Mouse (Mus musculus) hindbrain, embryonic 13.5 days (tissue): ENCODE data around the gene Pcp4. TPM values are rescaled to one million over a fixed set of nuclear protein-coding genes. Genes with fewer than 3 reads are reported as not detected.
A peak's percentile ranks its signal among the peaks of the same experiment; 100 is the strongest.
"Not testable (repeated sequence)": the region's sequence is repeated elsewhere in the genome, so short reads cannot be mapped to it uniquely, and the experiment has no call there.

Experiments
- ATAC-seq: fragments of 200-750 bp; cut with Nextera tagmentation; 2 replicates; pipeline ENCODE4 v1.8.0; 2017; ENCODE audit warnings: moderate TSS enrichment; ENCODE audit not compliant: low FRiP score
- H3K27ac ChIP-seq: fragments of 300-500 bp; sonication (generic); 2 replicates; pipeline ENCODE4 v1.5.1; 2015; ENCODE audit warnings: inconsistent platforms, mild to moderate bottlenecking, moderate library complexity
- H3K27me3 ChIP-seq: fragments of 300-500 bp; sonication (generic); 2 replicates; pipeline ENCODE4 v1.6.1; 2015; ENCODE audit warnings: mild to moderate bottlenecking, inconsistent platforms
- H3K36me3 ChIP-seq: fragments of 300-500 bp; sonication (generic); 2 replicates; pipeline ENCODE4 v1.6.1; 2015; ENCODE audit warnings: mild to moderate bottlenecking, inconsistent platforms
- H3K4me1 ChIP-seq: fragments of 300-500 bp; sonication (generic); replicated peaks from 2 replicates; pipeline ENCODE4 v1.6.1; 2015; ENCODE audit warnings: inconsistent platforms
- H3K4me2 ChIP-seq: fragments of 300-500 bp; sonication (generic); 2 replicates; pipeline ENCODE4 v1.6.1; 2015; ENCODE audit warnings: inconsistent platforms, mild to moderate bottlenecking, moderate library complexity
- H3K4me3 ChIP-seq: fragments of 300-500 bp; sonication (generic); 2 replicates; pipeline ENCODE4 v1.5.1; 2015; ENCODE audit warnings: mild to moderate bottlenecking, inconsistent platforms
- H3K9ac ChIP-seq: fragments of 300-500 bp; sonication (generic); 2 replicates; pipeline ENCODE4 v1.6.1; 2015; ENCODE audit warnings: mild to moderate bottlenecking, inconsistent platforms
- H3K9me3 ChIP-seq: fragments of 300-500 bp; sonication (generic); 2 replicates; pipeline ENCODE4 v1.6.1; 2016; ENCODE audit warnings: inconsistent platforms
- WGBS: fragments of 180-500 bp; shearing (Covaris S2); methylation state at CpG from one replicate; pipeline ENCODE4 v1.1.7; 2015; 5-methylcytosine and 5-hydroxymethylcytosine counted together
- polyA plus RNA-seq: library from polyadenylated mRNA; unstranded; fragments of >200 nt; fragmentation: Nextera tagmentation; extraction: Ambion mirVana; gene quantifications from 2 replicates; pipeline ENCODE4 v1.2.1, GENCODE M21; 2015

Pcp4 gene
- 214 TPM in 2 replicates for polyA plus RNA-seq

- Histone ChIP-seq H3K9ac (peak within 1 kb of the TSS; percentile 47; the same call in 1 of the 2 replicates), H3K4me3 (peak within 1 kb of the TSS; percentile 31), H3K4me1 (peaks cover 31% of the 10 kb centered on the region), H3K36me3 (no peaks in the 10 kb centered on the region), H3K4me2 (peak within 1 kb of the TSS; percentile 48), H3K27me3 (no peaks in the 10 kb centered on the region), H3K27ac (no peak within 1 kb of the TSS), H3K9me3 (no peaks in the 10 kb centered on the region)
- WGBS = 11% methylated on average over 8 of the region's 8 CpGs
- ATAC-seq = peak; percentile 77
Observed at GRCm38 (mm10) chr16:96467445-96467844, at the start of gene Pcp4. Gene Pcp4 (plus strand): TSS chr16:96467606.

- Histone ChIP-seq H3K4me3 (no peak overlapping the region), H3K4me1 (no peaks in the 10 kb centered on the region), H3K9me3 (no peaks in the 10 kb centered on the region), H3K36me3 (no peaks in the 10 kb centered on the region), H3K9ac (no peak overlapping the region), H3K27me3 (no peaks in the 10 kb centered on the region), H3K4me2 (no peak overlapping the region), H3K27ac (no peak overlapping the region)
- ATAC-seq = no peak
- 93% methylated on average over 2 of the region's 2 CpGs for WGBS
Observed at GRCm38 (mm10) chr16:96425044-96425443, 42.4 kb upstream of the Pcp4 start.

- no peak for ATAC-seq
- H3K27me3 ChIP-seq = no peaks in the 10 kb centered on the region
- no peak overlapping the region for H3K27ac ChIP-seq
- no peaks in the 10 kb centered on the region for H3K4me1 ChIP-seq
- no peaks in the 10 kb centered on the region for H3K9me3 ChIP-seq
- H3K4me3 ChIP-seq = no peak overlapping the region
- no peaks in the 10 kb centered on the region for H3K36me3 ChIP-seq
- no peak overlapping the region for H3K4me2 ChIP-seq
- WGBS = 85% methylated on average over 7 of the region's 7 CpGs
- H3K9ac ChIP-seq = no peak overlapping the region
Observed at GRCm38 (mm10) chr16:96426671-96427070, 40.7 kb upstream of the Pcp4 start.

GRCm38 (mm10) chr16:96429046-96429445 lies 38.4 kb upstream of the Pcp4 start:
- H3K4me2 ChIP-seq = no peak overlapping the region
- 75% methylated on average over 3 of the region's 3 CpGs for WGBS
- H3K9ac ChIP-seq = no peak overlapping the region
- no peaks in the 10 kb centered on the region for H3K4me1 ChIP-seq
- no peak overlapping the region for H3K27ac ChIP-seq
- H3K4me3 ChIP-seq = no peak overlapping the region
- H3K27me3 ChIP-seq = no peaks in the 10 kb centered on the region
- H3K36me3 ChIP-seq = no peaks in the 10 kb centered on the region
- ATAC-seq = no peak
- H3K9me3 ChIP-seq = no peaks in the 10 kb centered on the region

- H3K4me1 ChIP-seq = no peaks in the 10 kb centered on the region
- no peak overlapping the region for H3K4me2 ChIP-seq
- no peaks in the 10 kb centered on the region for H3K9me3 ChIP-seq
- no peaks in the 10 kb centered on the region for H3K27me3 ChIP-seq
- H3K27ac ChIP-seq = no peak overlapping the region
- 88% methylated on average over 10 of the region's 10 CpGs for WGBS
- ATAC-seq = no peak
- no peaks in the 10 kb centered on the region for H3K36me3 ChIP-seq
- no peak overlapping the region for H3K9ac ChIP-seq
- H3K4me3 ChIP-seq = no peak overlapping the region
Observed at GRCm38 (mm10) chr16:96433266-96433665, 34.1 kb upstream of the Pcp4 start.

- Histone ChIP-seq H3K27me3 (no peaks in the 10 kb centered on the region), H3K27ac (no peak overlapping the region), H3K4me1 (no peaks in the 10 kb centered on the region), H3K36me3 (no peaks in the 10 kb centered on the region), H3K4me2 (no peak overlapping the region), H3K4me3 (no peak overlapping the region), H3K9me3 (no peaks in the 10 kb centered on the region), H3K9ac (no peak overlapping the region)
- no peak for ATAC-seq
- 88% methylated on average over 3 of the region's 3 CpGs for WGBS
Observed at GRCm38 (mm10) chr16:96434024-96434785, 33.2 kb upstream of the Pcp4 start.

GRCm38 (mm10) chr16:96438946-96439345 lies 28.5 kb upstream of the Pcp4 start:
- Histone ChIP-seq H3K4me2 (no peak overlapping the region), H3K4me1 (peaks cover 6% of the 10 kb centered on the region; the same call in 1 of the 2 replicates), H3K36me3 (no peaks in the 10 kb centered on the region), H3K4me3 (no peak overlapping the region), H3K9me3 (no peaks in the 10 kb centered on the region), H3K9ac (no peak overlapping the region), H3K27me3 (no peaks in the 10 kb centered on the region), H3K27ac (no peak overlapping the region)
- ATAC-seq = no peak
- WGBS = 95% methylated on average over 5 of the region's 5 CpGs

GRCm38 (mm10) chr16:96439682-96440081 lies 27.7 kb upstream of the Pcp4 start:
- Histone ChIP-seq H3K27me3 (no peaks in the 10 kb centered on the region), H3K4me1 (peaks cover 6% of the 10 kb centered on the region; the same call in 1 of the 2 replicates), H3K27ac (no peak overlapping the region), H3K4me3 (no peak overlapping the region), H3K4me2 (no peak overlapping the region), H3K36me3 (no peaks in the 10 kb centered on the region), H3K9ac (no peak overlapping the region), H3K9me3 (no peaks in the 10 kb centered on the region)
- WGBS = 79% methylated on average over 4 of the region's 4 CpGs
- no peak for ATAC-seq

GRCm38 (mm10) chr16:96440871-96441270 lies 26.5 kb upstream of the Pcp4 start:
- Histone ChIP-seq H3K4me2 (no peak overlapping the region), H3K4me3 (no peak overlapping the region), H3K9me3 (no peaks in the 10 kb centered on the region), H3K27ac (no peak overlapping the region), H3K27me3 (no peaks in the 10 kb centered on the region), H3K36me3 (no peaks in the 10 kb centered on the region), H3K9ac (no peak overlapping the region), H3K4me1 (peaks cover 6% of the 10 kb centered on the region; the same call in 1 of the 2 replicates)
- peak; percentile 57; the same call in 1 of the 2 replicates for ATAC-seq
- 64% methylated on average over 8 of the region's 8 CpGs for WGBS

GRCm38 (mm10) chr16:96441826-96442225 lies 25.6 kb upstream of the Pcp4 start:
- no peak overlapping the region for H3K9ac ChIP-seq
- H3K4me3 ChIP-seq = no peak overlapping the region
- no peak overlapping the region for H3K27ac ChIP-seq
- no peak overlapping the region for H3K4me2 ChIP-seq
- peaks cover 6% of the 10 kb centered on the region; the same call in 1 of the 2 replicates for H3K4me1 ChIP-seq
- no peaks in the 10 kb centered on the region for H3K36me3 ChIP-seq
- no peaks in the 10 kb centered on the region for H3K9me3 ChIP-seq
- 90% methylated on average over 3 of the region's 3 CpGs for WGBS
- ATAC-seq = no peak
- H3K27me3 ChIP-seq = no peaks in the 10 kb centered on the region

- no peak for ATAC-seq
- Histone ChIP-seq H3K27me3 (no peaks in the 10 kb centered on the region), H3K4me1 (peaks cover 6% of the 10 kb centered on the region; the same call in 1 of the 2 replicates), H3K36me3 (no peaks in the 10 kb centered on the region), H3K4me2 (no peak within 1 kb of the TSS), H3K9me3 (no peaks in the 10 kb centered on the region), H3K27ac (no peak within 1 kb of the TSS), H3K4me3 (no peak within 1 kb of the TSS), H3K9ac (no peak within 1 kb of the TSS)
- WGBS = 71% methylated on average over 2 of the region's 2 CpGs
Observed at GRCm38 (mm10) chr16:96443468-96443867, 23.9 kb upstream of the Pcp4 start, which contains the start of gene Itgb2l. Gene Itgb2l (minus strand): TSS chr16:96443619.

GRCm38 (mm10) chr16:96450871-96451270 lies 16.5 kb upstream of the Pcp4 start:
- H3K36me3 ChIP-seq, H3K9ac ChIP-seq, H3K4me1 ChIP-seq, H3K27ac ChIP-seq, H3K4me3 ChIP-seq, H3K4me2 ChIP-seq, H3K27me3 ChIP-seq, ATAC-seq, H3K9me3 ChIP-seq: not testable (repeated sequence)
- WGBS = 94% methylated on average over 14 of the region's 16 CpGs

GRCm38 (mm10) chr16:96454086-96454485 lies 13.3 kb upstream of the Pcp4 start:
- Histone ChIP-seq H3K4me3 (no peak overlapping the region), H3K9me3 (no peaks in the 10 kb centered on the region), H3K27ac (no peak overlapping the region), H3K4me1 (no peaks in the 10 kb centered on the region), H3K36me3 (no peaks in the 10 kb centered on the region), H3K9ac (no peak overlapping the region), H3K4me2 (no peak overlapping the region), H3K27me3 (no peaks in the 10 kb centered on the region)
- ATAC-seq = no peak
